Mouse (Mus musculus): ENCODE measurements around the gene Zfp518a. TPM values are rescaled to one million over a fixed set of nuclear protein-coding genes. Genes with fewer than 3 reads are reported as not detected.

Zfp518a gene
- total RNA-seq, 2 experiments from 2014 or later: 7.2 to 8.6 TPM

DNA sequence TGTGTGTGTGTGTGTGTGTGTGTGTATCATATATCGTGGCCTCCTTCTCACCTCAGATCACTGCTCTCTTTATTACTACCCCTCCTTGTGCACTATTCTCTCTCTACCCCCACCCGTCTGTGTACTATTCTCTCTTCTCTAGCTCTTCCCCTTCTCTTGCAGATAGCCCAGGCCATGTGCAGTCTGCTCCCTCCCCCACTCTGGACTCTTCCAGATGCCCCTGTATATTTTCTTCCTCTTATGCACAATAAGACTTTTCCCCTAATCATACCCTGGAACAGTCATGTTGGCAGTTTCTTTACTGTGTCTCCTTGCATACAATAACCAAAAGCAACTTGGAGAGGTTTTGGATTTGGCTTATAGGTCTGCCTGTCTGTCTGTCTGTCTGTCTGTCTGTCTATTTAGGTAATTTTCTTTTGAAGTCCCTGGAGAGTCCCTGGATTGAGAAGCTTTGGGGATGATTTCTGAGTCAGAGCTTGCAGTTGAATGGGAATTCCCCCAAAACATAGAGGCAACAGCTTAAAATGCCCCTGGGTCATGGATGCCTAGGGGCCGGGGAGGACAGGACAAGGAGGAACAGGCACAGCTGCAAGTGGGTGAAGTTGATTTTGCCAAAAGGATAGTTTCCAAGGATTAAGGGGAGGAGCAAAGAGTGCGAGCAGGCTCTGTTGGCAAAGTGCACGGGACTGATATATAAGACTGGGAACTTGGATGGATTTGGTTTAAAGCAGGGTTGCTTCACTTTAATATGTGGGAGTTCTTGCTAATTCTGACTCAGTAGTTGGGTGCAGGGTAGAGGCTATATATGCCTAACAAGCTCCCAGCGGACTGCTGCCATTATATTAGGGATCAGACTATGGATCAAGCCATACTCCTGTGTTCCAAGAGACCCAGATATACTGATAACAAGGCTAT, 70.7 kb downstream of the Zfp518a start:
- intact Hi-C loops (cut with DNase I): no loop called here
- DNase-seq: no peak

Small RNA genes within 50 kb of the gene (microRNA-seq; reads per million reads assigned to microRNA genes)
- gene Mir8092: 0.12 to 1.1 reads per million in 2 experiments

Other genes starting within 250 kb of the Zfp518a start
- not detected for gene Cc2d2b, start 146.0 kb upstream of the Zfp518a start, total RNA-seq (2021)
- 1 to 10 TPM; 6.8 to 7.1 TPM for gene Ccnj, start 63.4 kb upstream of the Zfp518a start, total RNA-seq (2021)
- under 1 TPM; 0.76 to 0.81 TPM for gene Blnk, start 99.8 kb downstream of the Zfp518a start, total RNA-seq (2021)
- gene Dntt, start 134.6 kb downstream of the Zfp518a start, total RNA-seq (2021): 10 to 100 TPM in 1 of 2 experiments, under 1 TPM in 1; 0.74 to 16.5 TPM
- gene Opalin, start 182.4 kb downstream of the Zfp518a start, total RNA-seq (2021): not detected